Mouse (Mus musculus): ENCODE data around the gene Atp5d. TPM values are rescaled to one million over a fixed set of nuclear protein-coding genes. Genes with fewer than 3 reads are reported as not detected.

Gene Atp5d
- polyA plus RNA-seq, 1 experiment from 2014 or later, result 355 TPM

- H3K36me3 ChIP-seq (ENCODE audit: control insufficient read depth, insufficient read depth, low read length), result peaks cover 22% of the 10 kb centered on the region
- no peak overlapping the region for H3K27ac ChIP-seq (ENCODE audit: low read depth, low read length)
- ATAC-seq (ENCODE audit: low FRiP score) (no peak), DNase-seq (ENCODE audit: low spot score, missing footprints) (no peak)
- H3K4me1 ChIP-seq (ENCODE audit: control insufficient read depth, insufficient read depth, low read length), result peaks cover 43% of the 10 kb centered on the region
- no peaks in the 10 kb centered on the region for H3K9me3 ChIP-seq (ENCODE audit: control insufficient read depth, low read length)
- 93% methylated on average over 7 of the region's 7 CpGs for WGBS
- no peak overlapping the region for H3K4me3 ChIP-seq (ENCODE audit: low read depth, low read length)
- no peak overlapping the region for H3K9ac ChIP-seq (ENCODE audit: low read length)
- H3K27me3 ChIP-seq (ENCODE audit: control insufficient read depth, insufficient read depth, low read length), result no peaks in the 10 kb centered on the region
- no peak overlapping the region for H3K4me2 ChIP-seq
Observed at GRCm38 (mm10) chr10:80169651-80170050, 31.2 kb downstream of the Atp5d start.

- Histone ChIP-seq H3K4me1 (ENCODE audit: control insufficient read depth, insufficient read depth, low read length) (peaks cover 41% of the 10 kb centered on the region), H3K9me3 (ENCODE audit: control insufficient read depth, low read length) (no peaks in the 10 kb centered on the region), H3K27ac (ENCODE audit: low read depth, low read length) (no peak overlapping the region), H3K4me2 (no peak overlapping the region), H3K4me3 (ENCODE audit: low read depth, low read length) (no peak overlapping the region), H3K27me3 (ENCODE audit: control insufficient read depth, insufficient read depth, low read length) (no peaks in the 10 kb centered on the region), H3K9ac (ENCODE audit: low read length) (no peak overlapping the region), H3K36me3 (ENCODE audit: control insufficient read depth, insufficient read depth, low read length) (peaks cover 22% of the 10 kb centered on the region)
- no peak for DNase-seq (ENCODE audit: low spot score, missing footprints)
- 97% methylated on average over 16 of the region's 16 CpGs for WGBS
- no peak for ATAC-seq (ENCODE audit: low FRiP score)
Observed at GRCm38 (mm10) chr10:80170052-80170451, 31.6 kb downstream of the Atp5d start.

GRCm38 (mm10) chr10:80170601-80171021 is 32.2 kb downstream of the Atp5d start:
- no peak for DNase-seq (ENCODE audit: low spot score, missing footprints)
- Histone ChIP-seq H3K9ac (ENCODE audit: low read length) (no peak overlapping the region), H3K4me3 (ENCODE audit: low read depth, low read length) (no peak overlapping the region)

GRCm38 (mm10) chr10:80171252-80171651 is 32.8 kb downstream of the Atp5d start:
- DNase-seq (ENCODE audit: low spot score, missing footprints), result no peak
- H3K9me3 ChIP-seq (ENCODE audit: control insufficient read depth, low read length), result no peaks in the 10 kb centered on the region
- H3K27me3 ChIP-seq (ENCODE audit: control insufficient read depth, insufficient read depth, low read length), result no peaks in the 10 kb centered on the region
- ATAC-seq (ENCODE audit: low FRiP score), result no peak
- H3K4me2 ChIP-seq, result no peak overlapping the region
- H3K4me3 ChIP-seq (ENCODE audit: low read depth, low read length), result no peak overlapping the region
- H3K36me3 ChIP-seq (ENCODE audit: control insufficient read depth, insufficient read depth, low read length), result peaks cover 22% of the 10 kb centered on the region
- no peak overlapping the region for H3K9ac ChIP-seq (ENCODE audit: low read length)
- H3K27ac ChIP-seq (ENCODE audit: low read depth, low read length), result no peak overlapping the region
- peaks cover 40% of the 10 kb centered on the region for H3K4me1 ChIP-seq (ENCODE audit: control insufficient read depth, insufficient read depth, low read length)
- 88% methylated on average over 15 of the region's 15 CpGs for WGBS

More at GRCm38 (mm10) chr10:80170601-80171021, 32.2 kb downstream of the Atp5d start:
- no peak overlapping the region for H3K4me2 ChIP-seq
- WGBS, result 97% methylated on average over 19 of the region's 19 CpGs
- peaks cover 38% of the 10 kb centered on the region for H3K4me1 ChIP-seq (ENCODE audit: control insufficient read depth, insufficient read depth, low read length)
- H3K9me3 ChIP-seq (ENCODE audit: control insufficient read depth, low read length), result no peaks in the 10 kb centered on the region
- H3K27ac ChIP-seq (ENCODE audit: low read depth, low read length), result no peak overlapping the region
- no peak for ATAC-seq (ENCODE audit: low FRiP score)
- H3K36me3 ChIP-seq (ENCODE audit: control insufficient read depth, insufficient read depth, low read length), result peaks cover 22% of the 10 kb centered on the region
- no peaks in the 10 kb centered on the region for H3K27me3 ChIP-seq (ENCODE audit: control insufficient read depth, insufficient read depth, low read length)

- no peak for DNase-seq (ENCODE audit: low spot score, missing footprints)
- no peak for ATAC-seq (ENCODE audit: low FRiP score)
- H3K9ac ChIP-seq (ENCODE audit: low read length), result peak overlapping the region; percentile 44; the same call in 1 of the 2 replicates
- H3K9me3 ChIP-seq (ENCODE audit: control insufficient read depth, low read length), result no peaks in the 10 kb centered on the region
- peaks cover 34% of the 10 kb centered on the region for H3K4me1 ChIP-seq (ENCODE audit: control insufficient read depth, insufficient read depth, low read length)
- WGBS, result 85% methylated on average over 45 of the region's 45 CpGs
- peak overlapping the region; percentile 55 for H3K27ac ChIP-seq (ENCODE audit: low read depth, low read length)
- no peak overlapping the region for H3K4me3 ChIP-seq (ENCODE audit: low read depth, low read length)
- H3K4me2 ChIP-seq, result peak overlapping the region; percentile 65
- H3K27me3 ChIP-seq (ENCODE audit: control insufficient read depth, insufficient read depth, low read length), result no peaks in the 10 kb centered on the region
- peaks cover 22% of the 10 kb centered on the region for H3K36me3 ChIP-seq (ENCODE audit: control insufficient read depth, insufficient read depth, low read length)
Observed at GRCm38 (mm10) chr10:80171760-80172526, 33.5 kb downstream of the Atp5d start.

- ATAC-seq (ENCODE audit: low FRiP score), result peak; percentile 67
- Histone ChIP-seq H3K9ac (ENCODE audit: low read length) (peak within 1 kb of the TSS; percentile 61), H3K36me3 (ENCODE audit: control insufficient read depth, insufficient read depth, low read length) (peaks cover 22% of the 10 kb centered on the region), H3K4me3 (ENCODE audit: low read depth, low read length) (peak within 1 kb of the TSS; percentile 49), H3K27ac (ENCODE audit: low read depth, low read length) (peak within 1 kb of the TSS; percentile 55), H3K9me3 (ENCODE audit: control insufficient read depth, low read length) (no peaks in the 10 kb centered on the region), H3K4me2 (peak within 1 kb of the TSS; percentile 65), H3K27me3 (ENCODE audit: control insufficient read depth, insufficient read depth, low read length) (no peaks in the 10 kb centered on the region), H3K4me1 (ENCODE audit: control insufficient read depth, insufficient read depth, low read length) (peaks cover 37% of the 10 kb centered on the region)
- 9% methylated on average over 33 of the region's 35 CpGs for WGBS
- DNase-seq (ENCODE audit: low spot score, missing footprints), result peak; percentile 99
Observed at GRCm38 (mm10) chr10:80172527-80173292, 34.3 kb downstream of the Atp5d start, which contains the start of gene 1600002K03Rik. Gene 1600002K03Rik, plus strand, starts transcription at chr10:80172944.

- no peaks in the 10 kb centered on the region for H3K27me3 ChIP-seq (ENCODE audit: control insufficient read depth, insufficient read depth, low read length)
- peak overlapping the region; percentile 65 for H3K4me2 ChIP-seq
- H3K9ac ChIP-seq (ENCODE audit: low read length), result peak overlapping the region; percentile 61
- peak overlapping the region; percentile 49 for H3K4me3 ChIP-seq (ENCODE audit: low read depth, low read length)
- no peaks in the 10 kb centered on the region for H3K9me3 ChIP-seq (ENCODE audit: control insufficient read depth, low read length)
- DNase-seq (ENCODE audit: low spot score, missing footprints), result peak; percentile 90
- no peak for ATAC-seq (ENCODE audit: low FRiP score)
- peaks cover 40% of the 10 kb centered on the region for H3K4me1 ChIP-seq (ENCODE audit: control insufficient read depth, insufficient read depth, low read length)
- WGBS, result 14% methylated on average over 11 of the region's 11 CpGs
- no peak overlapping the region for H3K27ac ChIP-seq (ENCODE audit: low read depth, low read length)
- peaks cover 22% of the 10 kb centered on the region for H3K36me3 ChIP-seq (ENCODE audit: control insufficient read depth, insufficient read depth, low read length)
Observed at GRCm38 (mm10) chr10:80173358-80173757, 34.9 kb downstream of the Atp5d start.

GRCm38 (mm10) chr10:80173955-80174640 is 35.7 kb downstream of the Atp5d start:
- 88% methylated on average over 10 of the region's 10 CpGs for WGBS
- Histone ChIP-seq H3K9ac (ENCODE audit: low read length) (no peak overlapping the region), H3K4me3 (ENCODE audit: low read depth, low read length) (no peak overlapping the region)

More at GRCm38 (mm10) chr10:80173955-80174640, 35.7 kb downstream of the Atp5d start:
- Histone ChIP-seq H3K36me3 (ENCODE audit: control insufficient read depth, insufficient read depth, low read length) (peaks cover 22% of the 10 kb centered on the region), H3K27ac (ENCODE audit: low read depth, low read length) (no peak overlapping the region), H3K9me3 (ENCODE audit: control insufficient read depth, low read length) (no peaks in the 10 kb centered on the region), H3K4me1 (ENCODE audit: control insufficient read depth, insufficient read depth, low read length) (peaks cover 33% of the 10 kb centered on the region), H3K4me2 (no peak overlapping the region), H3K27me3 (ENCODE audit: control insufficient read depth, insufficient read depth, low read length) (no peaks in the 10 kb centered on the region)
- ATAC-seq (ENCODE audit: low FRiP score), result no peak
- no peak for DNase-seq (ENCODE audit: low spot score, missing footprints)

All from midbrain, embryonic 11.5 days (tissue).